In genomic region chr10:81563481-81563880, GRCm38 (mm10) we compare ENCODE assay signal across 9 mouse cellular contexts. TPM values are rescaled to one million over a fixed set of nuclear protein-coding genes. Genes with fewer than 3 reads are reported as not detected.
A peak's percentile ranks its signal among the peaks of the same experiment; 100 is the strongest.
DNase-seq lines count a peak whose midpoint lies in the region; ATAC-seq and TF ChIP-seq lines count a peak whose summit lies in the region.
"Had no signal": no experiment of that assay in that cellular context is flagged by ENCODE, and none has a peak within 500 bp of the region (broad histone marks: within the 10 kb centered on the region; RNA-seq: fewer than 3 reads in every experiment).

No protein-coding gene starts in this region.

- intact Hi-C loops in heart, postnatal 14 days (cut with DNase I) = no loop called here

- no peak for TF ChIP-seq CTCF in E14TG2a.4 (conservative IDR thresholded peaks at IDR 0.05; ENCODE audit: low read length)

- peaks cover 59% of the 10 kb centered on the region for H3K4me1 ChIP-seq in heart, embryonic 12.5 days (replicated peaks)
- H3K4me1 ChIP-seq in E14TG2a.4 (replicated peaks; ENCODE audit: low read depth, low read length) = peaks cover 80% of the 10 kb centered on the region
- H3K4me1 ChIP-seq in liver, embryonic 11.5 days (replicated peaks; ENCODE audit: control insufficient read depth, insufficient read depth, low read length) = peaks cover 56% of the 10 kb centered on the region

- no peaks in the 10 kb centered on the region for H3K9me3 ChIP-seq in heart, embryonic 12.5 days (replicated peaks)
- no peaks in the 10 kb centered on the region for H3K9me3 ChIP-seq in E14TG2a.4 (ENCODE audit: low read length)
- H3K9me3 ChIP-seq in liver, embryonic 11.5 days (ENCODE audit: control insufficient read depth, low read length) = no peaks in the 10 kb centered on the region
- H3K9me3 ChIP-seq: megakaryocyte, embryonic 14.5 days had no signal

- H3K4me3 ChIP-seq in heart, embryonic 12.5 days = 0 out of 2 replicates have a peak overlapping the region, but pooled peaks have one; percentile 30
- H3K4me3 ChIP-seq in E14TG2a.4 (replicated peaks; ENCODE audit: low read length) = peak overlapping the region; percentile 75
- no peak overlapping the region for H3K4me3 ChIP-seq in liver, embryonic 11.5 days (ENCODE audit: low read depth, low read length)
- H3K4me3 ChIP-seq: megakaryocyte, embryonic 14.5 days had no signal

- 35% methylated on average over 6 of the region's 6 CpGs for WGBS in heart, embryonic 12.5 days
- 39% methylated on average over 6 of the region's 6 CpGs for WGBS in liver, embryonic 11.5 days

- peaks cover 55% of the 10 kb centered on the region for H3K36me3 ChIP-seq in heart, embryonic 12.5 days
- peaks cover 59% of the 10 kb centered on the region for H3K36me3 ChIP-seq in E14TG2a.4 (ENCODE audit: insufficient read depth, low read length)
- H3K36me3 ChIP-seq in liver, embryonic 11.5 days (ENCODE audit: control insufficient read depth, insufficient read depth, low read length) = peaks cover 25% of the 10 kb centered on the region

- H3K27me3 ChIP-seq in heart, embryonic 12.5 days (replicated peaks) = no peaks in the 10 kb centered on the region
- peaks cover 18% of the 10 kb centered on the region for H3K27me3 ChIP-seq in E14TG2a.4 (ENCODE audit: insufficient read depth, low read length)
- peaks cover 2% of the 10 kb centered on the region; the same call in 1 of the 2 replicates for H3K27me3 ChIP-seq in liver, embryonic 11.5 days (replicated peaks; ENCODE audit: control insufficient read depth, insufficient read depth, low read length)
- H3K27me3 ChIP-seq: megakaryocyte, embryonic 14.5 days had no signal

- DNase-seq in heart, postnatal 14 days = no peak
- peak; percentile 64 for DNase-seq in fibroblast of lung, adult 2 months (ENCODE audit: low read depth)
- no peak for DNase-seq in liver, embryonic 11.5 days (ENCODE audit: low spot score)
- no peak for DNase-seq in c-Kit-positive CD71-positive TER-119-positive erythroid progenitor cells, embryonic 14.5 days (ENCODE audit: low spot score)
- no peak for DNase-seq in spleen, adult 12 weeks (ENCODE audit: low spot score)
- DNase-seq in layer of hippocampus, postnatal 10 days (ENCODE audit: low spot score in 2 of 2) = no peak

- peak overlapping the region; percentile 69; the same call in 1 of the 2 replicates for H3K27ac ChIP-seq in heart, embryonic 12.5 days (ENCODE audit: poor library complexity, severe bottlenecking)
- 0 out of 2 replicates have a peak overlapping the region, but pooled peaks have one; percentile 19 for H3K27ac ChIP-seq in liver, embryonic 11.5 days (ENCODE audit: low read depth, low read length)

- no peak for ATAC-seq in heart, embryonic 12.5 days (ENCODE audit: insufficient number of reproducible peaks, low FRiP score)
- no peak for ATAC-seq in liver, embryonic 11.5 days (replicated peaks; ENCODE audit: low FRiP score)

- H3K9ac ChIP-seq in heart, embryonic 12.5 days = peak overlapping the region; percentile 65
- no peak overlapping the region for H3K9ac ChIP-seq in liver, embryonic 11.5 days (ENCODE audit: low read depth, low read length)

- peak overlapping the region; percentile 62 for H3K4me2 ChIP-seq in heart, embryonic 12.5 days
- H3K4me2 ChIP-seq in liver, embryonic 11.5 days = peak overlapping the region; percentile 52

RNA-seq across cellular contexts. Expression of gene Aes, which starts 4.2 kb away (rescaled TPM):
- 636 and 677 TPM in 2 replicates for polyA plus RNA-seq in heart, embryonic 12.5 days (2016; fragmentation: Nextera tagmentation; extraction: Ambion mirVana)
- total RNA-seq in heart, postnatal 14 days (2021) = 100 to 1,000 TPM; 900 to 948 TPM
- polyA plus RNA-seq in liver, embryonic 11.5 days (2014; fragmentation: Nextera tagmentation; extraction: Ambion mirVana) = 213 and 229 TPM in 2 replicates
- total RNA-seq in layer of hippocampus, postnatal 10 days (2021) = 100 to 1,000 TPM; 582 to 612 TPM

RNA-seq across cellular contexts. Expression of gene Tle2, which starts 10.9 kb away (rescaled TPM):
- polyA plus RNA-seq in heart, embryonic 12.5 days (2016; fragmentation: Nextera tagmentation; extraction: Ambion mirVana) = 25.8 and 30.8 TPM in 2 replicates
- 10 to 100 TPM in 1 of 2 experiments, 1 to 10 TPM in 1; 9.4 to 11.2 TPM for total RNA-seq in heart, postnatal 14 days (2021)
- polyA plus RNA-seq in liver, embryonic 11.5 days (2014; fragmentation: Nextera tagmentation; extraction: Ambion mirVana) = 5.1 and 6.9 TPM in 2 replicates
- total RNA-seq in layer of hippocampus, postnatal 10 days (2021) = 10 to 100 TPM; 25.6 to 26.6 TPM

RNA-seq across cellular contexts. Expression of gene Gna11, which starts 18.5 kb away (rescaled TPM):
- polyA plus RNA-seq in heart, embryonic 12.5 days (2016; fragmentation: Nextera tagmentation; extraction: Ambion mirVana) = 58.4 and 66.2 TPM in 2 replicates
- total RNA-seq in heart, postnatal 14 days (2021) = 10 to 100 TPM; 50.6 to 51.6 TPM
- 46.4 and 47.0 TPM in 2 replicates for polyA plus RNA-seq in liver, embryonic 11.5 days (2014; fragmentation: Nextera tagmentation; extraction: Ambion mirVana)
- total RNA-seq in layer of hippocampus, postnatal 10 days (2021) = 100 to 1,000 TPM; 124 to 125 TPM

RNA-seq across cellular contexts. Expression of gene Tle6, which starts 37.4 kb away (rescaled TPM):
- polyA plus RNA-seq in heart, embryonic 12.5 days (2016; fragmentation: Nextera tagmentation; extraction: Ambion mirVana) = 27.2 and 27.4 TPM in 2 replicates
- 10 to 100 TPM in 1 of 2 experiments, 1 to 10 TPM in 1; 8.0 to 10.2 TPM for total RNA-seq in heart, postnatal 14 days (2021)
- 13.2 and 16.7 TPM in 2 replicates for polyA plus RNA-seq in liver, embryonic 11.5 days (2014; fragmentation: Nextera tagmentation; extraction: Ambion mirVana)
- 1 to 10 TPM; 1.7 to 2.4 TPM for total RNA-seq in layer of hippocampus, postnatal 10 days (2021)

RNA-seq across cellular contexts. Expression of gene Gna15, which starts 39.5 kb away (rescaled TPM):
- 1.9 and 2.3 TPM in 2 replicates for polyA plus RNA-seq in heart, embryonic 12.5 days (2016; fragmentation: Nextera tagmentation; extraction: Ambion mirVana)
- total RNA-seq in heart, postnatal 14 days (2021) = under 1 TPM; 0.73 to 0.76 TPM
- 10.1 and 11.3 TPM in 2 replicates for polyA plus RNA-seq in liver, embryonic 11.5 days (2014; fragmentation: Nextera tagmentation; extraction: Ambion mirVana)
- total RNA-seq in layer of hippocampus, postnatal 10 days (2021) = 1 to 10 TPM; 1.9 to 3.2 TPM
